Mouse (Mus musculus): ENCODE measurements around the gene Cntnap2. TPM values are rescaled to one million over a fixed set of nuclear protein-coding genes. Genes with fewer than 3 reads are reported as not detected.

The Cntnap2 gene
- polyA plus RNA-seq, 1 experiment from 2014 or later = not detected

GRCm38 (mm10) chr6:46232889-46233288 lies 1173.7 kb downstream of the Cntnap2 start:
- H3K27ac ChIP-seq (ENCODE audit: low read depth) = no peak overlapping the region
- no peaks in the 10 kb centered on the region for H3K4me1 ChIP-seq (ENCODE audit: insufficient read depth)
- H3K4me2 ChIP-seq (ENCODE audit: low read depth, low read length) = no peak overlapping the region
- DNase-seq (no peak), ATAC-seq (no peak)
- TF ChIP-seq CTCF (IDR thresholded peaks at IDR 0.05; ENCODE audit: low read depth) (no peak), EP300 (IDR thresholded peaks at IDR 0.05; ENCODE audit: low read depth) (no peak)
- no peaks in the 10 kb centered on the region for H3K36me3 ChIP-seq (replicated peaks; ENCODE audit: insufficient read depth, low read length)
- no peaks in the 10 kb centered on the region for H3K27me3 ChIP-seq (ENCODE audit: insufficient read depth, low read length)
- H3K9ac ChIP-seq (replicated peaks) = no peak overlapping the region
- 90% methylated on average over 1 of the region's 1 CpGs for WGBS (ENCODE audit: insufficient replicate concordance)
- no peaks in the 10 kb centered on the region for H3K9me3 ChIP-seq (ENCODE audit: low read length)
- no peak overlapping the region for H3K4me3 ChIP-seq (ENCODE audit: low read depth, low read length)

GRCm38 (mm10) chr6:46240349-46240748 lies 1181.2 kb downstream of the Cntnap2 start:
- no peak overlapping the region for H3K27ac ChIP-seq (ENCODE audit: low read depth)
- no peaks in the 10 kb centered on the region for H3K9me3 ChIP-seq (ENCODE audit: low read length)
- no peaks in the 10 kb centered on the region for H3K36me3 ChIP-seq (replicated peaks; ENCODE audit: insufficient read depth, low read length)
- no peak overlapping the region for H3K4me2 ChIP-seq (ENCODE audit: low read depth, low read length)
- H3K27me3 ChIP-seq (ENCODE audit: insufficient read depth, low read length) = no peaks in the 10 kb centered on the region
- ATAC-seq (no peak), DNase-seq (no peak)
- no peak overlapping the region for H3K4me3 ChIP-seq (ENCODE audit: low read depth, low read length)
- no peaks in the 10 kb centered on the region for H3K4me1 ChIP-seq (ENCODE audit: insufficient read depth)
- 17% methylated on average over 2 of the region's 2 CpGs for WGBS (ENCODE audit: insufficient replicate concordance)
- TF ChIP-seq CTCF (IDR thresholded peaks at IDR 0.05; ENCODE audit: low read depth) (no peak), EP300 (IDR thresholded peaks at IDR 0.05; ENCODE audit: low read depth) (no peak)
- no peak overlapping the region for H3K9ac ChIP-seq (replicated peaks)

- DNase-seq (no peak), ATAC-seq (no peak)
- TF ChIP-seq EP300 (IDR thresholded peaks at IDR 0.05; ENCODE audit: low read depth) (no peak), CTCF (IDR thresholded peaks at IDR 0.05; ENCODE audit: low read depth) (no peak)
- Histone ChIP-seq H3K36me3 (replicated peaks; ENCODE audit: insufficient read depth, low read length) (no peaks in the 10 kb centered on the region), H3K4me1 (ENCODE audit: insufficient read depth) (no peaks in the 10 kb centered on the region), H3K4me2 (ENCODE audit: low read depth, low read length) (no peak overlapping the region), H3K9me3 (ENCODE audit: low read length) (no peaks in the 10 kb centered on the region), H3K9ac (replicated peaks) (no peak overlapping the region), H3K27me3 (ENCODE audit: insufficient read depth, low read length) (no peaks in the 10 kb centered on the region), H3K4me3 (ENCODE audit: low read depth, low read length) (no peak overlapping the region), H3K27ac (ENCODE audit: low read depth) (no peak overlapping the region)
- 43% methylated on average over 1 of the region's 1 CpGs for WGBS (ENCODE audit: insufficient replicate concordance)
Observed at GRCm38 (mm10) chr6:46263171-46263570, 1204.0 kb downstream of the Cntnap2 start.

DNA sequence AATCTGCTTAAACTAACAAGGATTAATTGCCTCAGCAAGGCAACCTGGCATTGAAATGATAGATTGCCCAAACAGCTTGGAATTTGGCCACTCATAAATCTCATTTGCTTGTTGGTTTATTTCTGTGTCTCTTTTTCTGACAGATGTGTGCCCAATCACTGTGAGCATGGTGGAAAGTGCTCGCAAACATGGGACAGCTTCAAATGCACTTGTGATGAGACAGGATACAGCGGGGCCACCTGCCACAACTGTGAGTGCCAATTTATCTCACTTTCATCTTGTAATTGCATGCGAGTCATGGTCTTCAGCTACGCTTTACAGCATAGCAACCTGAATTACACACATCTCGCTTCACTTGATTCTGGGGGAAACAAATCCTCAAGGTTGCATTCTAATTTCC lies 1287.8 kb downstream of the Cntnap2 start:
- H3K9me3 ChIP-seq (ENCODE audit: low read length) = no peaks in the 10 kb centered on the region
- no peaks in the 10 kb centered on the region for H3K4me1 ChIP-seq (ENCODE audit: insufficient read depth)
- TF ChIP-seq CTCF (IDR thresholded peaks at IDR 0.05; ENCODE audit: low read depth) = no peak
- TF ChIP-seq EP300 (IDR thresholded peaks at IDR 0.05; ENCODE audit: low read depth) = no peak
- no peaks in the 10 kb centered on the region for H3K27me3 ChIP-seq (ENCODE audit: insufficient read depth, low read length)
- H3K36me3 ChIP-seq (replicated peaks; ENCODE audit: insufficient read depth, low read length) = no peaks in the 10 kb centered on the region
- 71% methylated on average over 5 of the region's 5 CpGs for WGBS (ENCODE audit: insufficient replicate concordance)
- H3K4me3 ChIP-seq (ENCODE audit: low read depth, low read length) = no peak overlapping the region
- DNase-seq = no peak
- H3K4me2 ChIP-seq (ENCODE audit: low read depth, low read length) = no peak overlapping the region
- ATAC-seq = no peak
- no peak overlapping the region for H3K9ac ChIP-seq (replicated peaks)
- no peak overlapping the region for H3K27ac ChIP-seq (ENCODE audit: low read depth)

GRCm38 (mm10) chr6:46361091-46361490 lies 1301.9 kb downstream of the Cntnap2 start:
- no peak overlapping the region for H3K4me3 ChIP-seq (ENCODE audit: low read depth, low read length)
- H3K36me3 ChIP-seq (replicated peaks; ENCODE audit: insufficient read depth, low read length) = no peaks in the 10 kb centered on the region
- no peaks in the 10 kb centered on the region for H3K27me3 ChIP-seq (ENCODE audit: insufficient read depth, low read length)
- DNase-seq (no peak), ATAC-seq (no peak)
- no peaks in the 10 kb centered on the region for H3K9me3 ChIP-seq (ENCODE audit: low read length)
- no peaks in the 10 kb centered on the region for H3K4me1 ChIP-seq (ENCODE audit: insufficient read depth)
- H3K27ac ChIP-seq (ENCODE audit: low read depth) = no peak overlapping the region
- 80% methylated on average over 2 of the region's 2 CpGs for WGBS (ENCODE audit: insufficient replicate concordance)
- TF ChIP-seq EP300 (IDR thresholded peaks at IDR 0.05; ENCODE audit: low read depth) (no peak), CTCF (IDR thresholded peaks at IDR 0.05; ENCODE audit: low read depth) (no peak)
- no peak overlapping the region for H3K9ac ChIP-seq (replicated peaks)
- no peak overlapping the region for H3K4me2 ChIP-seq (ENCODE audit: low read depth, low read length)

- Histone ChIP-seq H3K4me3 (ENCODE audit: low read depth, low read length) (no peak overlapping the region), H3K9me3 (ENCODE audit: low read length) (no peaks in the 10 kb centered on the region), H3K27ac (ENCODE audit: low read depth) (no peak overlapping the region), H3K4me2 (ENCODE audit: low read depth, low read length) (no peak overlapping the region), H3K9ac (replicated peaks) (no peak overlapping the region), H3K36me3 (replicated peaks; ENCODE audit: insufficient read depth, low read length) (no peaks in the 10 kb centered on the region), H3K4me1 (ENCODE audit: insufficient read depth) (no peaks in the 10 kb centered on the region), H3K27me3 (ENCODE audit: insufficient read depth, low read length) (no peaks in the 10 kb centered on the region)
- no peak for ATAC-seq
- 69% methylated on average over 1 of the region's 1 CpGs for WGBS (ENCODE audit: insufficient replicate concordance)
- DNase-seq = no peak
- TF ChIP-seq EP300 (IDR thresholded peaks at IDR 0.05; ENCODE audit: low read depth) (no peak), CTCF (IDR thresholded peaks at IDR 0.05; ENCODE audit: low read depth) (no peak)
Observed at GRCm38 (mm10) chr6:46362156-46362555, 1303.0 kb downstream of the Cntnap2 start.

All from liver, postnatal 0 days (tissue).